Mouse (Mus musculus): Measurements from ENCODE around the gene Cldn20. TPM values are rescaled to one million over a fixed set of nuclear protein-coding genes. Genes with fewer than 3 reads are reported as not detected.

The Cldn20 gene
- total RNA-seq, 2 experiments from 2014 or later, result 1.5 TPM; not detected in 1

- no peak for DNase-seq (ENCODE audit: low spot score in 2 of 2)
These were observed 4.4 kb upstream of the Cldn20 start for GRCm38 (mm10) chr17:3527841-3528471.

GRCm38 (mm10) chr17:3529523-3529922, 2.8 kb upstream of the Cldn20 start:
- no peak for DNase-seq (ENCODE audit: low spot score in 2 of 2)

DNA sequence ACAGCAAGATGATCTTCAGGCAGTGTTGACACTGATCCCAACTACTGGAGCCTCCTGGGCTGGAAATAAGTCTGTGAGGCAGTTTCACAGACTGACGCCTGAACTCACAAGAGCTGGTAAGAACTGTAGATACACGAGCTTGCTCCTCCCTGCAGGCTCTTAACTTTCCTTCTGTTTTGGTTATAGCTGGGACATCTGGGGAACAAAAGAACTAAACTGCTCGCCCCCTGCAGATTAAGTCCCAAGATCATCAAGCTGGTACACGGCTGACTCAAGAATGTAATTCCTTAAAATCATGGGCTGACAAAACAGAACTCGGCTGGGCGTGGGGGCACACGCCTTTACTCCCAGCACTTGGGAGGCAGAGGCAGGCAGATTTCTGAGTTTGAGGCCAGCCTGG, 1.8 kb upstream of the Cldn20 start:
- DNase-seq (ENCODE audit: low spot score in 2 of 2), result no peak

- DNase-seq (ENCODE audit: low spot score in 2 of 2), result no peak
These were observed 713 bp upstream of the Cldn20 start for GRCm38 (mm10) chr17:3531641-3532040.

DNA sequence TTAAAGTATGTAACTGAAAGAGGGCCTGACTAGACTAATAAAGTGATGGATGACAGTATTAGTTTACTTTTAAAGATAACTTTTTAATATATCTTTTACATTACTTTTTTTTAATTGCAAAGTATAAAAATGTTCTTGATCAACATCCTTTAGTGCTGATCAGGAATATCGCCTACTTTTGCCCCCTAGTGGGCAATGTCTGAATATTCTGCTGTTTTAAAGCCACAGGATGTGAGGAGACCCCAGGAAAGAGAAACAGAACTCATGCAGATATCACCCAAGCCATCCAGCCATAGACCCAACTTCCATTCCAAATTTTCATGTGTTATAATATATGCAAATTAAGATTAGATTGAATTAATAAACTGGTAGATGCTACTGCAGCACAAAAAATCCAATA, 1.1 kb downstream of the Cldn20 start:
- peak in 1 of 2 experiments; percentile 16 for DNase-seq (ENCODE audit: low spot score in 2 of 2)

- no peak for DNase-seq (ENCODE audit: low spot score in 2 of 2)
These were observed 8.0 kb downstream of the Cldn20 start for GRCm38 (mm10) chr17:3540304-3540703.

GRCm38 (mm10) chr17:3541033-3541432, 8.7 kb downstream of the Cldn20 start:
- no peak for DNase-seq (ENCODE audit: low spot score in 2 of 2)

DNA sequence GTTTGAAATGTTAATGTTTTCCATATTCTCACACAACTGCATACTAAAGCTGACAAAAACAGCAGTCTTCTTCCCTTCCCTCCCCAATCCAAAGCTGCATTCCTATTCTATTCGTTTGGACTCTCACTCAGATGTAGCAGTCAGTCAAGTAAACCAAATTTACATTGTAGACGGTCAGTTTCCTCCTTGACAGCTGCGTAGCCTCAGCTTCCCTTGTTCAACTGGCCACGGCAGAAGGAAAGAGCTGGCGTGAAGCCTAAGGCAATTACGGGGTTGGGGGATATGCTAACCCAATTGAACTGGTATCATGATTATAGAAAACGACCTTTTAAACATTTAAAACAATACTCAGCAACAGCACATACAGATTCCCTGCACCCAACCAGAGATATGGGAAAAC, 15.4 kb downstream of the Cldn20 start:
- no peak for DNase-seq (ENCODE audit: low spot score in 2 of 2)

GRCm38 (mm10) chr17:3556251-3556650, 23.9 kb downstream of the Cldn20 start:
- DNase-seq (ENCODE audit: low spot score in 2 of 2), result no peak

- DNase-seq (ENCODE audit: low spot score in 2 of 2), result peak; percentile 96 to 98
These were observed 25.3 kb downstream of the Cldn20 start, which contains the start of gene Tfb1m for GRCm38 (mm10) chr17:3557331-3558311. Gene Tfb1m, minus strand, starts transcription at chr17:3557781.

GRCm38 (mm10) chr17:3558356-3558870, 26.1 kb downstream of the Cldn20 start:
- no peak for DNase-seq (ENCODE audit: low spot score in 2 of 2)

DNA sequence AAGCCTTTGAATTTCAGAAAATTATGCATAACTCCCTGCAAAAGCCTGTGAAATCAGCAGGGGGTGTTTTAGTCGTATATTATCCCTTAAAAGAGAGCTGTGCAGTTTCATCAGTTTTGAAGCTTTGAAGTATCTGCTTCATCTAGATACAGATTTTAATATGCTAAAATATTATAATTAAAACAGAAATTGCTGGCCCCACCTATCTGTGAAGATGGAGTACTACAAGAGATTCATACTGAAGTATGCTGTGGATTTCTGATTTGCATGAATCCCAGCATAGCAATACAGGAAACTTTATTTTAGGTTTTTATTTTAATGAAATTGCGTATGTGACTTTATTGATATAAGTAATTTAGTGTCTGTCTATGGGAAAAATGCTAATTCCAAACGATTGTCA, 28.2 kb downstream of the Cldn20 start:
- no peak for DNase-seq (ENCODE audit: low spot score in 2 of 2)

DNA sequence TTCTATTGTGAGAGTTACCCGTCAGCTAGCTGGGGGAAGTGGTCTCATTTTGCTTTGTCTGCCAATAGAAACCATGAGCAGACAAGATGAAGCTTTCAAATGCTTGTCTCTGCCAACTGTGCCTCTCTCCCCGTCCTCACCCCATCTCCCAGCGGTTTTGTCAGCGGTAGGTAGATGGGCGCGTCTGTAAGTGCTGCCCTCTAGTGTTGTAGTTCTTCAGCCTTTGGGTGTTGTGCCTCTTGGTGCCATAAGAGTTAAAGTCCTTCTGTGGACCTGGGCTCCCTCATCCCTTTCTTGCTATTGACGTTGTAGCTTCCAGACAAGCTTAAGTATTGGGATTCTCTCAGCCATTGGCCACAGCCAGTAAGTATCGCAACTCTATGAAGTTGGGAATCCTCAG, 30.1 kb downstream of the Cldn20 start:
- DNase-seq (ENCODE audit: low spot score in 2 of 2), result no peak

DNA sequence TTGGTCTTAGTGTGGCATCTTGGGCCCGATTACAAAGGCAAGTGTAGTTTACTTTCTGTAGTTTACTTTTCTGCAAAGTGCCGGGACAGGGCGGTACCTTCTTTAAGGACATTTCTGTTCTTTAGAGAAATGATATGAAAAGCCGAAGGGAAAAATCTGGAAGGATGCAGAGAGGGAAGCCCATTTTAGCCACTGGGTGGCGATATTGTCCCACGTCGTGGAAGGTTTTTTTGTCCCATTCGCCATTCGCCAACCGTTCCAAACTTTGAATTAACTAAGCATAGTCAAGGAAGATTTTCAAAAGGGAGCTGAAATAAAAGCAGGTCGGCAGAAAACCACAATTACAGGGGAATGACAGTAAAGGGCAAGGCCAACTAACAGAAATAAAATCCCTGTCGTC, 38.5 kb downstream of the Cldn20 start:
- peak; percentile 81 to 85 for DNase-seq (ENCODE audit: low spot score in 2 of 2)

Other genes starting within 250 kb of the Cldn20 start
- 10 to 100 TPM; 75.6 to 84.1 TPM for gene Tiam2, start 206.0 kb upstream of the Cldn20 start, total RNA-seq (2021)
- gene Tfb1m, start 25.2 kb downstream of the Cldn20 start, total RNA-seq (2021), result 1 to 10 TPM; 6.2 to 7.6 TPM
- gene Nox3, start 163.7 kb downstream of the Cldn20 start, total RNA-seq (2021), result under 1 TPM in 1 of 2 experiments, not detected in 1; 0.19 TPM

Measured in left cerebral cortex, adult 18-20 months (tissue).